Mouse (Mus musculus) forebrain, embryonic 14.5 days (tissue): ENCODE data around the gene Zfp346. TPM values are rescaled to one million over a fixed set of nuclear protein-coding genes. Genes with fewer than 3 reads are reported as not detected.

Source experiments
- ATAC-seq: fragments of 200-750 bp; cut with Nextera tagmentation; 2 replicates; pipeline ENCODE4 v1.8.0; 2017; ENCODE audit warnings: mild to moderate bottlenecking, moderate library complexity
- DNase-seq: peaks from one replicate; pipeline ENCODE4 v3.0.0-alpha.2; 2015; ENCODE audit warnings: low spot score
- H3K27ac ChIP-seq: fragments of 300-500 bp; sonication (generic); 2 replicates; pipeline ENCODE4 v1.5.1; 2014; ENCODE audit warnings: low read depth, mild to moderate bottlenecking, control low read depth, low read length, moderate library complexity
- H3K27me3 ChIP-seq: fragments of 300-500 bp; sonication (generic); replicated peaks from 2 replicates; pipeline ENCODE4 v1.6.1; 2014; ENCODE audit warnings: low read length, control low read depth, mixed read lengths; ENCODE audit not compliant: control insufficient read depth, insufficient read depth
- H3K36me3 ChIP-seq: fragments of 300-500 bp; sonication (generic); 2 replicates; pipeline ENCODE4 v1.6.1; 2014; ENCODE audit warnings: low read length, control low read depth; ENCODE audit not compliant: control insufficient read depth, insufficient read depth
- H3K4me1 ChIP-seq: fragments of 300-500 bp; sonication (generic); 2 replicates; pipeline ENCODE4 v1.6.1; 2014; ENCODE audit warnings: antibody characterized with exemption, low read length, control low read depth; ENCODE audit not compliant: control insufficient read depth, insufficient read depth
- H3K4me2 ChIP-seq: fragments of 300-500 bp; sonication (generic); 2 replicates; pipeline ENCODE4 v1.6.1; 2014; ENCODE audit warnings: mild to moderate bottlenecking, control low read depth, low read length
- H3K4me3 ChIP-seq: fragments of 300-500 bp; sonication (generic); 2 replicates; pipeline ENCODE4 v1.5.1; 2014; ENCODE audit warnings: low read depth, low read length, control low read depth
- H3K9ac ChIP-seq: fragments of 300-500 bp; sonication (generic); 2 replicates; pipeline ENCODE4 v1.6.1; 2014; ENCODE audit warnings: mild to moderate bottlenecking, low read length, control low read depth, moderate library complexity
- H3K9me3 ChIP-seq: fragments of 300-500 bp; sonication (generic); replicated peaks from 2 replicates; pipeline ENCODE4 v1.6.1; 2016; ENCODE audit warnings: low read length, control low read depth, mixed read lengths; ENCODE audit not compliant: control insufficient read depth
- WGBS: fragments of 180-500 bp; shearing (Covaris S2); extraction: QIAGEN DNeasy Blood & Tissue Kit; methylation state at CpG from one replicate; pipeline ENCODE4 v1.1.7; 2014; 5-methylcytosine and 5-hydroxymethylcytosine counted together
- polyA plus RNA-seq: library from polyadenylated mRNA; unstranded; fragments of >200 nt; fragmentation: Nextera tagmentation; extraction: Ambion mirVana; gene quantifications from 2 replicates; pipeline ENCODE4 v1.2.1, GENCODE M21; 2014

Gene Zfp346
- polyA plus RNA-seq, 1 experiment from 2014 or later = 20.3 TPM

- ATAC-seq (no peak), DNase-seq (no peak)
- Histone ChIP-seq H3K27ac (no peak overlapping the region), H3K4me1 (peaks cover 2% of the 10 kb centered on the region; the same call in 1 of the 2 replicates), H3K4me3 (no peak overlapping the region), H3K4me2 (no peak overlapping the region), H3K9ac (no peak overlapping the region), H3K27me3 (no peaks in the 10 kb centered on the region), H3K9me3 (no peaks in the 10 kb centered on the region), H3K36me3 (no peaks in the 10 kb centered on the region)
- WGBS = 94% methylated on average over 16 of the region's 16 CpGs
Measured at GRCm38 (mm10) chr13:55165831-55166339, 60.8 kb downstream of the Zfp346 start.

GRCm38 (mm10) chr13:55166806-55167725 is 62.0 kb downstream of the Zfp346 start:
- Histone ChIP-seq H3K4me3 (no peak overlapping the region), H3K9me3 (no peaks in the 10 kb centered on the region), H3K27me3 (no peaks in the 10 kb centered on the region), H3K27ac (no peak overlapping the region), H3K4me1 (peaks cover 10% of the 10 kb centered on the region), H3K4me2 (no peak overlapping the region), H3K36me3 (no peaks in the 10 kb centered on the region), H3K9ac (no peak overlapping the region)
- ATAC-seq (no peak), DNase-seq (no peak)
- 89% methylated on average over 32 of the region's 32 CpGs for WGBS

DNA sequence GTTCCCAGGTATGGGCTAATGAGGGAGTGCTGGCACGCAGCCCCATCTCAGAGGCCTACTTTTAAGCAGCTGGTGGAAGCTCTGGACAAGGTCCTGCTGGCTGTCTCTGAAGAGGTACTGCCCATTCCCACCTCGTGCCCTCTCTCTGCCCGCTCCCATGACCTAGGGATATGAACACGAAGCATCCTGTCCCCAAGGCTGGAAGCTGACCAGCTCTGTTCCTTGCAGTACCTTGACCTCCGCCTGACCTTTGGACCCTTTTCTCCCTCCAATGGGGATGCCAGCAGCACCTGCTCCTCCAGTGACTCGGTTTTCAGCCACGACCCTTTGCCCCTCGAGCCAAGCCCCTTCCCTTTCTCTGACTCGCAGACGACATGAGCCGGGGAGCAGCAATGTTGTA is 62.7 kb downstream of the Zfp346 start:
- no peak overlapping the region for H3K9ac ChIP-seq
- H3K27ac ChIP-seq = no peak overlapping the region
- H3K4me3 ChIP-seq = no peak overlapping the region
- H3K36me3 ChIP-seq = no peaks in the 10 kb centered on the region
- no peaks in the 10 kb centered on the region for H3K27me3 ChIP-seq
- WGBS = 89% methylated on average over 11 of the region's 11 CpGs
- DNase-seq = no peak
- H3K4me2 ChIP-seq = no peak overlapping the region
- H3K9me3 ChIP-seq = no peaks in the 10 kb centered on the region
- no peak for ATAC-seq
- peaks cover 12% of the 10 kb centered on the region for H3K4me1 ChIP-seq

DNA sequence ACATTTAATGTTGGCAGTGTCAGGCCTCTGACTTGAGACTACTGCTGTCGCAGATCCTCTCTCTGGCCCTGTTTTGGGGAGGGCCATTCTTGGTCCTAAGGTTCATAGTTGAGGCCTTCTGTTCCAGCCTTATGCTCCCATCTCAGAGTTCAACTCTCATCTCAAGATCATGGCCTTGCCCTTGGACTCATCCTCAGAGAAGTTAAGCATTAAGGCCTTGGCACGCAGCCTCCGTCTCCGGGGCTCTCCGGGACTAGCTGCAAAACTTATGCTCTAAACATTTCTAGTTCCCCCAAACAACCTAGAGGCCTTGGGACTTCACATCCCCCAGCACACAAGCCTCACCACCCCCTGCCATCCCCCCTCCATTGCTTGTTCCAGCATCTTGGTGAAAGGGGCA is 63.1 kb downstream of the Zfp346 start:
- DNase-seq (no peak), ATAC-seq (no peak)
- WGBS = 91% methylated on average over 5 of the region's 5 CpGs
- no peak overlapping the region for H3K9ac ChIP-seq
- H3K36me3 ChIP-seq = no peaks in the 10 kb centered on the region
- no peaks in the 10 kb centered on the region for H3K27me3 ChIP-seq
- no peaks in the 10 kb centered on the region for H3K9me3 ChIP-seq
- no peak overlapping the region for H3K4me3 ChIP-seq
- peaks cover 12% of the 10 kb centered on the region for H3K4me1 ChIP-seq
- no peak overlapping the region for H3K27ac ChIP-seq
- H3K4me2 ChIP-seq = no peak overlapping the region

GRCm38 (mm10) chr13:55168958-55169369 is 63.9 kb downstream of the Zfp346 start:
- Histone ChIP-seq H3K27me3 (no peaks in the 10 kb centered on the region), H3K4me2 (no peak overlapping the region), H3K4me1 (peaks cover 12% of the 10 kb centered on the region), H3K9ac (no peak overlapping the region; the same call in 1 of the 2 replicates), H3K27ac (peak overlapping the region; percentile 27; the same call in 1 of the 2 replicates), H3K9me3 (no peaks in the 10 kb centered on the region), H3K36me3 (no peaks in the 10 kb centered on the region), H3K4me3 (no peak overlapping the region)
- WGBS = 66% methylated on average over 13 of the region's 13 CpGs
- DNase-seq (peak; percentile 50), ATAC-seq (peak; percentile 74)

DNA sequence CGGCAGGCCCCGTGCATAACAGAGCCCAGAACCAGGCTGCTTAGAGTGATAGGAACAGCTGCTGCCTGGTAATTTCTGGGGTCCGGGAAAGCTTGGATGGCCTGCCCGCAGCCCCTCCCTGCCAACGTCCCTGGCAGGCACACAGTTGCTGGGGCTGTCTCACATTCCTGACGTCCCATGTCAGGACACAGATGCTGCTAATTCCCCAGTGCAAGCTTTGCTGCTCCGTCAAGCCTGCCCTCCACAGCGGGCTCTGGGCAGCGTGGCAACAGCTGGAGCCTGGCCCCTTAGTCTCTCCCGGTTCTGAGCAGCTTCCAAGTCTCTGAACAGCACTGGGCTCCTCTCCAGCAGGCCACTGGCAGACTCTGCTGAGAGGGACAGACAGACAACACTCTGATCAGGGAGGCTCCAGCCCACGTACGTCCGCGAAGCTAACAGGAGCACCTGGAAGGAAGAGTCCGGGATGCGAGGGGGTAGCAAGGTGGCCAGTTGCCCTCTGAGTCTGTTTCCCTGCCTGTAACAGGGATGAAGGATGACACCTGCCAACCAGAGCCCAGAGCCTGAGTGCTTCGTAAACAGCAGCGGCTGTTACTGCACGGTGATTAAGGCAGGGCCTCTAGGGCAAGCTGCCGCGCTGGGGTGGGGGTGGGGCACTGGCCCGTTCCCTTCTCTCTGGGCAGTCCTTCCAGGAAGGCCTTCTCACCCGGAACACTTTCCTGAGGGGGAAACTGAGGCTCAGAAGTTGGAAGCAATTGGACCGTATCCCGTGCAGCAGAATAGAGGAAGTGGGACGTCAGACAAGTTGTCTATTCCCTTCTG is 66.6 kb downstream of the Zfp346 start:
- DNase-seq = peak; percentile 84
- WGBS = 12% methylated on average over 26 of the region's 26 CpGs
- H3K9ac ChIP-seq = peak overlapping the region; percentile 37; the same call in 1 of the 2 replicates
- H3K4me1 ChIP-seq = peaks cover 12% of the 10 kb centered on the region
- peak overlapping the region; percentile 78 for H3K27ac ChIP-seq
- H3K4me2 ChIP-seq = peak overlapping the region; percentile 40
- peak; percentile 89 for ATAC-seq
- H3K36me3 ChIP-seq = no peaks in the 10 kb centered on the region
- H3K27me3 ChIP-seq = no peaks in the 10 kb centered on the region
- H3K9me3 ChIP-seq = no peaks in the 10 kb centered on the region
- no peak overlapping the region for H3K4me3 ChIP-seq

- Histone ChIP-seq H3K9me3 (no peaks in the 10 kb centered on the region), H3K4me3 (no peak overlapping the region), H3K27me3 (no peaks in the 10 kb centered on the region), H3K9ac (no peak overlapping the region), H3K36me3 (no peaks in the 10 kb centered on the region), H3K4me2 (no peak overlapping the region; the same call in 1 of the 2 replicates), H3K27ac (no peak overlapping the region), H3K4me1 (peaks cover 12% of the 10 kb centered on the region)
- ATAC-seq (no peak), DNase-seq (no peak)
- WGBS = 41% methylated on average over 7 of the region's 7 CpGs
Measured at GRCm38 (mm10) chr13:55172336-55172770, 67.2 kb downstream of the Zfp346 start.

DNA sequence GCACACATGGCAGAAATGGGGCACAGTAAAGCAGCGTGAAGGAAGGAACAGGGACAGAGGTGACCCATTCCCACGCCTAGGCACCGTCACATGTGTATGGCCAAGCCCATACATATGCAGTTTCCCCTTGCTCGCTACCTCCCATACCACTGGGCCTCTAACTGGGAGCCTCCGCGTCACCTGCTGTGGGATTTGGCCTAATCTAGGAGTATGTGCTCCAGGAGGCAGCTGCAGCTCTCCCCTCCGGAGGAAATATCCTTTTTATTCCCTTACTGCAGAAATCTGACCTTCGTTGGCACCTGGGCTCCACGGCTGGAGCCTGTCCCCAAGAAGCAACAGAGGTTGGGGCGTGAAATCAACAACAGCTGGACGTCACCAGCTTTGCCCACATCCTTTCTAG is 69.2 kb downstream of the Zfp346 start:
- Histone ChIP-seq H3K36me3 (no peaks in the 10 kb centered on the region), H3K4me3 (no peak overlapping the region), H3K9me3 (no peaks in the 10 kb centered on the region), H3K27ac (no peak overlapping the region), H3K4me2 (no peak overlapping the region), H3K4me1 (peaks cover 9% of the 10 kb centered on the region), H3K9ac (no peak overlapping the region), H3K27me3 (no peaks in the 10 kb centered on the region)
- DNase-seq (no peak), ATAC-seq (no peak)
- WGBS = 79% methylated on average over 11 of the region's 11 CpGs
